Mouse (Mus musculus): ENCODE measurements at regions not wholly inside any gene's neighbourhood (a gene's known extent, or its start where the extent isn't known, plus 50 kb on each side); places are given as distances from the start of the nearest gene placed in this dataset.

DNA sequence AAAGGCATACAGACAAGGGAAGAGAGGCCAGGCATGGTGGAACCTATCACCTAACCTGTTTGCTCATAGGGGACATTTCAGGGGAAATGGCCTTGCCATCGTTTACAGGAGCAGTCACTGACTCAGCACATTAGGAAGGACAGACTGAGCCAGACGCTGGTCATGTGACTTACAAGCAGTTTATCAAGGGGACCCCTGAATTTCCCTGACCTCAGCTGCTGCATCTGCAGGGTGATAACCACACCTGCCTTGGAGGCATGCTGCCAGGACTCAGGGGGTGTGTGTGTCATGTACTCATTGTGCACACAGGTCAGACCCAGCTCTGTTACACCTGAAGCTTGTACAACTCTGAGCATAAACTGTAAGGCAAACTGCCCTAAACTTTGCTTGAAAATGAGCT, 109.6 kb upstream of the 1700066M21Rik start:
- DNase-seq (ENCODE audit: low spot score) (no peak), ATAC-seq (ENCODE audit: low FRiP score) (no peak)
- H3K27ac ChIP-seq (ENCODE audit: low read depth, low read length) = no peak overlapping the region
- H3K4me2 ChIP-seq (replicated peaks; ENCODE audit: low read depth, low read length) = no peak overlapping the region
- H3K9me3 ChIP-seq (ENCODE audit: control insufficient read depth, low read length) = no peaks in the 10 kb centered on the region
- no peaks in the 10 kb centered on the region for H3K36me3 ChIP-seq (ENCODE audit: control insufficient read depth, insufficient read depth, low read length)
- H3K27me3 ChIP-seq (ENCODE audit: control insufficient read depth, insufficient read depth, low read length) = no peaks in the 10 kb centered on the region
- H3K4me1 ChIP-seq (replicated peaks; ENCODE audit: control insufficient read depth, insufficient read depth, low read length) = no peaks in the 10 kb centered on the region
- WGBS = 80% methylated on average over 2 of the region's 2 CpGs
- H3K4me3 ChIP-seq (ENCODE audit: low read depth, low read length) = no peak overlapping the region
- H3K9ac ChIP-seq (ENCODE audit: low read depth, low read length) = no peak overlapping the region

DNA sequence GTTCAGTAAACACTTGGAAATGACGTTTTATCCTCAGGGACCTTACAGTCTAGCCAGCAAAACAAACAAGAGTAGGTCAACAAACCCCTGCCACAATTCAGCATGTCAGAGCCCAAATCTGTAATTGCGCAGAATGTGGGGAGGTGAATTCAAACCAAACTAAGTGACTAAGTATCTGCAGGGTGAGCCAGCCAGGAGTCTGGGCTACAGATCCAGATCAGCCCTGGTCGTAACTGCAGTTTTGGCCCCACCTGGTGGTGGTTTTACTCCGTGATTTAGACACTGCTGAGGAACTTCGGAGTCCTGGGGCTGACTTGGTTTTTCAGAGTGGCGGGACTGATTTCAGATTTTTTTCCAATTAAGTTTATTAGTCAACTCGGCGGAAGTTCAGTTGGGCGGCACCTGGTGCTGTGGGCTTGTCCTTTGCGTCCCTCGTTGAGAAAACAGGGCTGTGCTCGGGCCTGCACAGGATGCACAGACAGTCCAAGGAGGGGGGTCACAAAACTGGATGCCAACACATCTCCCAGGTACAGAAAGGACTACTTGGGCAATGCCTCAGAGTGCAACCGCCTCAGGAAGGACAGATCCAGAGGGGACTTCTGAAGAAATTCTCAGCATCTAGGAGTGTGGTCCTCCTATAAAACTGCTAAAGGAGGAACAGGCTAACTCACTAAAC, 107.6 kb upstream of the 1700066M21Rik start:
- Histone ChIP-seq H3K36me3 (ENCODE audit: control insufficient read depth, insufficient read depth, low read length) (no peaks in the 10 kb centered on the region), H3K4me1 (replicated peaks; ENCODE audit: control insufficient read depth, insufficient read depth, low read length) (no peaks in the 10 kb centered on the region), H3K27me3 (ENCODE audit: control insufficient read depth, insufficient read depth, low read length) (no peaks in the 10 kb centered on the region), H3K27ac (ENCODE audit: low read depth, low read length) (no peak overlapping the region), H3K9ac (ENCODE audit: low read depth, low read length) (no peak overlapping the region), H3K4me3 (ENCODE audit: low read depth, low read length) (no peak overlapping the region), H3K9me3 (ENCODE audit: control insufficient read depth, low read length) (no peaks in the 10 kb centered on the region), H3K4me2 (replicated peaks; ENCODE audit: low read depth, low read length) (no peak overlapping the region)
- 48% methylated on average over 13 of the region's 13 CpGs for WGBS
- DNase-seq (ENCODE audit: low spot score) = peak; percentile 82
- ATAC-seq (ENCODE audit: low FRiP score) = peak; percentile 65; the same call in 1 of the 2 replicates

GRCm38 (mm10) chr1:57272593-57272992, 104.8 kb upstream of the 1700066M21Rik start:
- Histone ChIP-seq H3K4me3 (ENCODE audit: low read depth, low read length) (no peak overlapping the region), H3K27ac (ENCODE audit: low read depth, low read length) (no peak overlapping the region), H3K4me2 (replicated peaks; ENCODE audit: low read depth, low read length) (no peak overlapping the region), H3K36me3 (ENCODE audit: control insufficient read depth, insufficient read depth, low read length) (no peaks in the 10 kb centered on the region), H3K27me3 (ENCODE audit: control insufficient read depth, insufficient read depth, low read length) (no peaks in the 10 kb centered on the region), H3K9me3 (ENCODE audit: control insufficient read depth, low read length) (no peaks in the 10 kb centered on the region), H3K4me1 (replicated peaks; ENCODE audit: control insufficient read depth, insufficient read depth, low read length) (no peaks in the 10 kb centered on the region), H3K9ac (ENCODE audit: low read depth, low read length) (no peak overlapping the region)
- DNase-seq (ENCODE audit: low spot score) (no peak), ATAC-seq (ENCODE audit: low FRiP score) (no peak)
- WGBS = 90% methylated on average over 5 of the region's 5 CpGs

DNA sequence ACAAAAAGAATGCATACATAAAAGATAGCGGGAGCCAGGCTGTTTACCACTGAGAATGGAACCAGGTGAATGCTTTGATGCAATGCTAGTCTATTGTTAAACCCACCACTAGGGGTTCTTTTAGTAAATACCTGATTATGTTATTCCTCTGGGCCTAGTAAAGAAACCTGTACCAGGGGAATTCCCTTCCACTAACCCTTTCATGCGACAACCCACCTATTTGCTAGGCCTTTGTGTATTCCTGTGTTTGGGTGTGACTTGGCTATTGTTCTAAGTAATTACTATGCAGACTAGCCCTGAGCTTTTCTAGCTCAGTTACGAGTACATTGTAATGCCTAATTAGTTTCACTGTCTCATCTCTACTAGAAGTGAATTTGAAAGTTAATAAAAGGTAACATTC, 95.9 kb upstream of the 1700066M21Rik start:
- 78% methylated on average over 3 of the region's 3 CpGs for WGBS
- Histone ChIP-seq H3K27ac (ENCODE audit: low read depth, low read length) (no peak overlapping the region), H3K9me3 (ENCODE audit: control insufficient read depth, low read length) (no peaks in the 10 kb centered on the region), H3K36me3 (ENCODE audit: control insufficient read depth, insufficient read depth, low read length) (no peaks in the 10 kb centered on the region), H3K4me3 (ENCODE audit: low read depth, low read length) (no peak overlapping the region), H3K27me3 (ENCODE audit: control insufficient read depth, insufficient read depth, low read length) (no peaks in the 10 kb centered on the region), H3K4me1 (replicated peaks; ENCODE audit: control insufficient read depth, insufficient read depth, low read length) (no peaks in the 10 kb centered on the region), H3K4me2 (replicated peaks; ENCODE audit: low read depth, low read length) (no peak overlapping the region), H3K9ac (ENCODE audit: low read depth, low read length) (no peak overlapping the region)
- ATAC-seq (ENCODE audit: low FRiP score) = no peak
- DNase-seq (ENCODE audit: low spot score) = no peak

GRCm38 (mm10) chr1:57296186-57296585, 81.2 kb upstream of the 1700066M21Rik start:
- DNase-seq (ENCODE audit: low spot score) = no peak
- Histone ChIP-seq H3K9ac (ENCODE audit: low read depth, low read length) (no peak overlapping the region), H3K4me1 (replicated peaks; ENCODE audit: control insufficient read depth, insufficient read depth, low read length) (no peaks in the 10 kb centered on the region), H3K27me3 (ENCODE audit: control insufficient read depth, insufficient read depth, low read length) (no peaks in the 10 kb centered on the region), H3K36me3 (ENCODE audit: control insufficient read depth, insufficient read depth, low read length) (no peaks in the 10 kb centered on the region), H3K27ac (ENCODE audit: low read depth, low read length) (no peak overlapping the region), H3K9me3 (ENCODE audit: control insufficient read depth, low read length) (no peaks in the 10 kb centered on the region), H3K4me2 (replicated peaks; ENCODE audit: low read depth, low read length) (no peak overlapping the region), H3K4me3 (ENCODE audit: low read depth, low read length) (no peak overlapping the region)
- no peak for ATAC-seq (ENCODE audit: low FRiP score)
- WGBS = 87% methylated on average over 1 of the region's 1 CpGs

DNA sequence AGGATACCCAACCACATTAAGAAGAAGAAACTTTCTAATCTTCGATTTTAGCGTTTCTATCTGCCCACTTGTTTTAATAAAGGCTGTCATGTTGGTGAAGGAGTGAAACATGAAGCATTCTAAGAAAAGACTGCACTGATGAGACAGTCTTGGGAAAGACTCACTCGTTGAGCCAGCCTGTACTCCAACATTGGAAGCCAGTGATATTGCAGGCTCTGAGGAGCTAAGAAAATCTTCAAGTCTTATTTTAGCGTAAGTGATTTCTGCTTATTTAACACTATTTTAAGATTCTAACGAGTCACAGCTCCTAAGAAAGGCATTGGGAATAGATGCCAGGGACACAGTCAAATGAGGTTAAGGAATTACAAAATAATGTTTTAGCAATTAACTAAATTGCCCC, 78.9 kb upstream of the 1700066M21Rik start:
- ATAC-seq (ENCODE audit: low FRiP score) (no peak), DNase-seq (ENCODE audit: low spot score) (no peak)
- Histone ChIP-seq H3K4me2 (replicated peaks; ENCODE audit: low read depth, low read length) (no peak overlapping the region), H3K9ac (ENCODE audit: low read depth, low read length) (no peak overlapping the region), H3K36me3 (ENCODE audit: control insufficient read depth, insufficient read depth, low read length) (no peaks in the 10 kb centered on the region), H3K9me3 (ENCODE audit: control insufficient read depth, low read length) (no peaks in the 10 kb centered on the region), H3K27me3 (ENCODE audit: control insufficient read depth, insufficient read depth, low read length) (no peaks in the 10 kb centered on the region), H3K27ac (ENCODE audit: low read depth, low read length) (no peak overlapping the region), H3K4me3 (ENCODE audit: low read depth, low read length) (no peak overlapping the region), H3K4me1 (replicated peaks; ENCODE audit: control insufficient read depth, insufficient read depth, low read length) (no peaks in the 10 kb centered on the region)
- WGBS = 90% methylated on average over 5 of the region's 5 CpGs

GRCm38 (mm10) chr1:57301260-57301979, 76.0 kb upstream of the 1700066M21Rik start:
- Histone ChIP-seq H3K9ac (ENCODE audit: low read depth, low read length) (no peak overlapping the region), H3K27ac (ENCODE audit: low read depth, low read length) (no peak overlapping the region), H3K36me3 (ENCODE audit: control insufficient read depth, insufficient read depth, low read length) (no peaks in the 10 kb centered on the region), H3K4me3 (ENCODE audit: low read depth, low read length) (no peak overlapping the region), H3K4me2 (replicated peaks; ENCODE audit: low read depth, low read length) (no peak overlapping the region), H3K9me3 (ENCODE audit: control insufficient read depth, low read length) (no peaks in the 10 kb centered on the region), H3K4me1 (replicated peaks; ENCODE audit: control insufficient read depth, insufficient read depth, low read length) (no peaks in the 10 kb centered on the region), H3K27me3 (ENCODE audit: control insufficient read depth, insufficient read depth, low read length) (no peaks in the 10 kb centered on the region)
- 73% methylated on average over 8 of the region's 8 CpGs for WGBS
- ATAC-seq (ENCODE audit: low FRiP score) (no peak), DNase-seq (ENCODE audit: low spot score) (no peak)

- Histone ChIP-seq H3K4me3 (ENCODE audit: low read depth, low read length) (no peak overlapping the region), H3K9me3 (ENCODE audit: control insufficient read depth, low read length) (no peaks in the 10 kb centered on the region), H3K36me3 (ENCODE audit: control insufficient read depth, insufficient read depth, low read length) (no peaks in the 10 kb centered on the region), H3K4me1 (replicated peaks; ENCODE audit: control insufficient read depth, insufficient read depth, low read length) (no peaks in the 10 kb centered on the region), H3K27me3 (ENCODE audit: control insufficient read depth, insufficient read depth, low read length) (no peaks in the 10 kb centered on the region), H3K4me2 (replicated peaks; ENCODE audit: low read depth, low read length) (no peak overlapping the region), H3K27ac (ENCODE audit: low read depth, low read length) (no peak overlapping the region), H3K9ac (ENCODE audit: low read depth, low read length) (no peak overlapping the region)
- ATAC-seq (ENCODE audit: low FRiP score) (no peak), DNase-seq (ENCODE audit: low spot score) (no peak)
- WGBS = 82% methylated on average over 6 of the region's 6 CpGs
Observed at GRCm38 (mm10) chr1:57301980-57302331, 75.5 kb upstream of the 1700066M21Rik start.

DNA sequence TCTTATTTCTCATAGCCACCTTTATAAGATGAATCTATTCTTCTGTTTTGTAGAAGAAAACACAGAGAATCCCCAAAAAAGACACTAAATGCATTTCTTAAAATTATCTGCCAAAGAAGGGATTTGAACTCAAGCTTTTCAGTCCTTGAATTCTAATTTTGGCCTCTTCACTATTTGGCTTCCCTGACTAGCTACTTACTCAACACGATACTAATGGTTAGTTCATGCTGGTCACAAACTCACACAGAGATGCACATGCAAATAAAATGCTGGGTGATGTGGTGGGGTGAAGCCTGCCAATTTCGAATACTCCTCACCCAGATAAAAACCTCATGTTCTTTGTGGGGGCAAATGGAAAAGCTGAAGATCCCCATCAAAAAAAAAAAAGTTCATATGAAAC, 72.7 kb upstream of the 1700066M21Rik start:
- ATAC-seq (ENCODE audit: low FRiP score) (no peak), DNase-seq (ENCODE audit: low spot score) (no peak)
- no peak overlapping the region for H3K4me3 ChIP-seq (ENCODE audit: low read depth, low read length)
- no peak overlapping the region for H3K4me2 ChIP-seq (replicated peaks; ENCODE audit: low read depth, low read length)
- H3K9me3 ChIP-seq (ENCODE audit: control insufficient read depth, low read length) = no peaks in the 10 kb centered on the region
- H3K36me3 ChIP-seq (ENCODE audit: control insufficient read depth, insufficient read depth, low read length) = no peaks in the 10 kb centered on the region
- no peak overlapping the region for H3K9ac ChIP-seq (ENCODE audit: low read depth, low read length)
- H3K27me3 ChIP-seq (ENCODE audit: control insufficient read depth, insufficient read depth, low read length) = no peaks in the 10 kb centered on the region
- no peaks in the 10 kb centered on the region for H3K4me1 ChIP-seq (replicated peaks; ENCODE audit: control insufficient read depth, insufficient read depth, low read length)
- H3K27ac ChIP-seq (ENCODE audit: low read depth, low read length) = no peak overlapping the region
- 84% methylated on average over 2 of the region's 2 CpGs for WGBS

All from hindbrain, embryonic 11.5 days (tissue).